Comparison of ENCODE assay signal across 28 mouse cellular contexts in genomic region chr8:31746855-31747254, GRCm38 (mm10).
"Had no signal": no experiment of that assay in that cellular context is flagged by ENCODE, and none has a peak within 500 bp of the region (broad histone marks: within the 10 kb centered on the region; RNA-seq: fewer than 3 reads in every experiment).

No protein-coding gene starts in this region.

- H3K9me3 ChIP-seq: embryonic facial prominence, embryonic 10.5 days; embryonic facial prominence, embryonic 12.5 days; embryonic facial prominence, embryonic 13.5 days; embryonic facial prominence, embryonic 15.5 days; forebrain, embryonic 10.5 days; forebrain, embryonic 12.5 days; forebrain, embryonic 13.5 days; forebrain, embryonic 15.5 days had no signal

- DNase-seq: cerebellum, adult 8-10 months; cerebellum, adult 9-10 months; cerebellum, adult 9-11 months; cerebellum, postnatal 10 days; cerebellum, postnatal 14 days; cerebellum, postnatal 25 days; cerebellum, postnatal 36 days; embryo, embryonic 11 days; forebrain, postnatal 0 days; gastrocnemius, adult 2 months; gastrocnemius, postnatal 10 days; gastrocnemius, postnatal 14 days; gastrocnemius, postnatal 25 days; gastrocnemius, postnatal 36 days; heart, adult 11 months; heart, adult 18-20 months; heart, adult 2 months had no signal

- H3K27me3 ChIP-seq: embryonic facial prominence, embryonic 12.5 days; embryonic facial prominence, embryonic 13.5 days; embryonic facial prominence, embryonic 15.5 days; forebrain, embryonic 12.5 days; forebrain, embryonic 13.5 days; forebrain, embryonic 15.5 days had no signal

- H3K4me3 ChIP-seq: embryonic facial prominence, embryonic 10.5 days; embryonic facial prominence, embryonic 12.5 days; embryonic facial prominence, embryonic 13.5 days; embryonic facial prominence, embryonic 15.5 days; erythroblast, embryonic 14.5 days; forebrain, embryonic 10.5 days; forebrain, embryonic 12.5 days; forebrain, embryonic 13.5 days; forebrain, embryonic 15.5 days; gastrocnemius, adult 2 months; heart, adult 2 months had no signal

- H3K9ac ChIP-seq: embryonic facial prominence, embryonic 12.5 days; embryonic facial prominence, embryonic 13.5 days; embryonic facial prominence, embryonic 15.5 days; forebrain, embryonic 12.5 days; forebrain, embryonic 13.5 days; forebrain, embryonic 15.5 days; forebrain, postnatal 0 days had no signal

- H3K27ac ChIP-seq: embryonic facial prominence, embryonic 10.5 days; embryonic facial prominence, embryonic 12.5 days; embryonic facial prominence, embryonic 13.5 days; embryonic facial prominence, embryonic 15.5 days; forebrain, embryonic 10.5 days; forebrain, embryonic 12.5 days; forebrain, embryonic 13.5 days; forebrain, embryonic 15.5 days; gastrocnemius, adult 2 months; heart, adult 2 months had no signal

- ATAC-seq: forebrain, embryonic 13.5 days; forebrain, embryonic 14.5 days; forebrain, embryonic 15.5 days; forebrain, embryonic 16.5 days; forebrain, postnatal 0 days had no signal

- H3K4me1 ChIP-seq: embryonic facial prominence, embryonic 10.5 days; embryonic facial prominence, embryonic 12.5 days; embryonic facial prominence, embryonic 13.5 days; embryonic facial prominence, embryonic 15.5 days; forebrain, embryonic 10.5 days; forebrain, embryonic 12.5 days; forebrain, embryonic 13.5 days had no signal

- H3K36me3 ChIP-seq: embryonic facial prominence, embryonic 10.5 days; embryonic facial prominence, embryonic 12.5 days; embryonic facial prominence, embryonic 13.5 days; embryonic facial prominence, embryonic 15.5 days; forebrain, embryonic 10.5 days; forebrain, embryonic 12.5 days; forebrain, embryonic 15.5 days had no signal

- H3K4me2 ChIP-seq: embryonic facial prominence, embryonic 12.5 days; embryonic facial prominence, embryonic 13.5 days; embryonic facial prominence, embryonic 15.5 days; forebrain, embryonic 12.5 days; forebrain, embryonic 13.5 days; forebrain, embryonic 15.5 days had no signal
